Mouse (Mus musculus): ENCODE data around the gene Igf2bp2.

The Igf2bp2 gene

DNA sequence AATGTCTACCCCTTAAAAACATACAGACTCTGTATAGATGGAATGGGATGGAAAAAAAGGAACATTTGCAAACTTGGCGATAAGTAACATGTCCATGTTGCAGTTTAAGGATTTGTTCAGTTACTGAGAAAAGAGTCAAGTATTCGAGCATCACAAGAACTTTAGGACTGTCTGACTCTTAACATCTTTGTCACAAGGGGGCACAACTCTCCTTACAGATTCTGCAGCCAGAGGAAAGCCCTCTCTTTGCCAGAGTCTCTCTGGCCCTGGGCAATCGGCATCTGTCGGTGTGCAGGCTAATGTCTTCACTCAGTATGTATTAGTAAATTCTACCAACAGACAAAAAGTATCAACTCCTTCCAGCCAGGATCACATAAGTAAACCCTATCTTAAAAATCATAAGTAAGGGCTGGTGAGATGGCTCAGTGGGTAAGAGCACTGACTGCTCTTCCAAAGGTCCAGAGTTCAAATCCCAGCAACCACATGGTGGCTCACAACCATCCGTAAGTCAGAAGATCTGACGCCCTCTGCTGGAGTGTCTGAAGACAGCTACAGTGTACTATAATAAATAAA lies 57.0 kb downstream of the Igf2bp2 start:
- no peak for DNase-seq (ENCODE audit: low spot score)

DNA sequence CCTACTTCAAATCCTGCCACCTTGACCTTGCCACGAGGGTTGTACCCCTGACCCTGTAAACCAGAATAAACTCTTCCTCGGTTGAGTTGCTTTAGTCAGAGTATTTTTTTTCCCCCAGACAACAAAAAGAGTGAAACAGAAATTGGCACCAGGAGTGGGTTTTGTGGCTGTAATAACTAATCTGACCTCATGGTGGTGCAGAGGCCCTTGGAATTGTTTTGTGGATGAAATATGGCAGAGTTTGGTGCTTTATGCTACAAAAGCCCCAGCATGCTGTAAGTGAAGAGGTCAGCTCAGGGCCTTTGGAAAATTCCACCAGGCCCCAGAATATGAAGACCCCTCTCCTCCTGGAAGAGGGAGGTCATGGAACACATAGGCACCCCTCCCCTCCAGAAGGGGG lies 63.0 kb downstream of the Igf2bp2 start:
- no peak for DNase-seq (ENCODE audit: low spot score)

DNA sequence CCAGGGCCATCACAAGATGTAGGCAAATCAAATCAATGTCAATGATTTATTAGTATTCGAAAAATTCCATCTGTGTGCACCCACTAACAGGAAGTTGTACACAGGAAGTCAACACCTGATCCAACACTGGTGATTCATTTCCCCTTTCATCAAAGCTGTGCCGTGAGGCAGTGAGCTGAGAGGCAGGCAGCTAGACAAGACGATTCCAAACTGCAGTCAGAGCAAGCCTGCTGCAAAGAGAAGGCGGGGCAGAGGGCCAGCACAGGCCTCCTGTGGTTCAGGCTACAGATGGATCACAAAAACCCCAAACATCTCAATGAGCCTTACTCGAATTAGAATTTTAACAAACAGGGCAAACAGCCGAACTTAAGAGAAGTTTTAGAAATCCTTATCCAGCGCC lies 65.4 kb downstream of the Igf2bp2 start:
- no peak for DNase-seq (ENCODE audit: low spot score)

DNA sequence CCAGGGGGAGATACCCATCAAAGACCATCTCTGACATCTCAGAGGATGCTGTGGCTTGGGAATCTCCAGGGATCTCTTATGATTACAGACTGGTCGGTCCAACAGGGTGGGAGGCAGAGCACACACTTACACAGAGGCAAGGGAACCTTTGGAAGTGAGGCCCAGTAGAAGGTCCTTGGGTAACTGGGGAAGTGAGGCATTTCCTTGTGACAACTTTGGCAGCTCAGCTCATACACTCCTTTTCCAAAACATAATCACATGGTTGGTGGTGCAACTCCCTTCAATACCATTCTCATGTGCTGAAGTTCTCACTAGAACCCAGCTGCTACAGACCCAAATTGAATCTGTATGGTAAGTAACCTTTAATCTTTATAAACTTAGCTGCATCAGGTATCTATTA lies 67.3 kb downstream of the Igf2bp2 start:
- DNase-seq (ENCODE audit: low spot score): no peak

DNA sequence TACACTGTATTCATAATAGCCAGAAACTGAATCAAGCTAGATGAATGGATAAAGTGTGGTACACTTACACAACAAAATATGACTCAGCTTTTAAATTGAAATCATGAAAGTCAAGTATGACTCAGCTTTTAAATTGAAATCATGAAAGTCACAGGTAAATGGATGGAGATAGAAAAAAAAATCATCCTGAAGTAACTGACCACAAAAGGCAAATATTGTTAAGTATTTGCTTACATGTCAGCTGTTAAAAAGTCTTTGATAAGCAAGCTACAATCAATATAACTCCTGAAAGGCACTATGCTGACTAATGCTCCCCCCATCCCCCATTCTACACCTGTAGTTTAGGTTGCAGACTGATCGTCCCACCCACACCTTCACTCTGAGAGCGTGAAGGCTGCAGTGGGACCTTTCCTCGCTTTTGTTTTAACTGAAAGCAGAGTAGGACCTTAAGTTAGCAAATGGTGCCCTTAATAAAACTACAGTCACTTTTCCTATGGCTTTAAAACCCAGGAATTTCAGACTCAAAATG lies 71.8 kb downstream of the Igf2bp2 start:
- DNase-seq (ENCODE audit: low spot score): no peak

DNA sequence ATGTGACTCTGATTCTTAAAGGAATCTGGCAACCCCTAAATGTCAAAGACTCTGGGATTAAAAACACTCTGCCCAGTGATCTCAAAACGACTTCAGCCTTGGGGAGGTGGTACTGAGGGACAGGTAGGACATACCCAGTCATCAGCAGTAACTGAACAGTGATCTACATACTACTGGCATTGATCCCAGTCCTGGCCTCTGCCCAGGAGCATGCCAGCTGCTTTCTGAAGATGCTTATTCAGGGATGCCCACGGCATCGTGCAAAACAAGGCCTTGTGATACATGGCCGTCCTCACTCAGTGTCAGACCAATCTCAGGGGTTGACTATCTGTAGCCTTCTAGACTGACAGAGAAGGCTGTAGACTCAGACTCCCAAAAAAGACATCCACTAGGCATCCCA lies 77.7 kb downstream of the Igf2bp2 start:
- no peak for DNase-seq (ENCODE audit: low spot score)

DNA sequence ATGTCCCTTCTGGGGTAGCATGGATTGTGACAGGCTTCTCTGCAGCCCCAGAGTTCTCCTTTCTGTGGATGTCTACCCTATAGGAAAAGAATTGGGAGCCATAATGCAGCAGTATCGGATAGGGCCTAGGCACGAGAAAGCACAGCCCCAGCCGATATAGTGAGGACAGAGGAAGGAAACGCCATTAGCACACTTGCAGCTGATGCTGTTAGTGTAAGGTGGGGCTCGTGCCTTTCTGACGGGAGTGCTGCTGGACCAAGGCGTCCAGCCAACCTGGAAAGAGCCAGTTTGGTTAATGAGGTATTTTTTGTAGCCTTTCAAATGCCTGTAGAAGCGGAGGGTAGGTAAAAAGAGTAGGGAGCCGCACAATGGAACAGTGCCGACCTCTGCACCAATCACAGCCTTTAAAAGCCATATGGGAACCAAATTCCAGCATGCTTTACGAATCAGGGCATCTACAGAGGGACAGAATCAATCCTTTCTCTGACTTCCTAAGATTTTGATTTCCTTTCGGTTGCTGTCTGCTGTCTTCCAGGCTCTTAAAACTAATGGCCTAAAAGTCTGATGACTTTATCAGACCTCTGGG lies 82.9 kb downstream of the Igf2bp2 start:
- no peak for DNase-seq (ENCODE audit: low spot score)

DNA sequence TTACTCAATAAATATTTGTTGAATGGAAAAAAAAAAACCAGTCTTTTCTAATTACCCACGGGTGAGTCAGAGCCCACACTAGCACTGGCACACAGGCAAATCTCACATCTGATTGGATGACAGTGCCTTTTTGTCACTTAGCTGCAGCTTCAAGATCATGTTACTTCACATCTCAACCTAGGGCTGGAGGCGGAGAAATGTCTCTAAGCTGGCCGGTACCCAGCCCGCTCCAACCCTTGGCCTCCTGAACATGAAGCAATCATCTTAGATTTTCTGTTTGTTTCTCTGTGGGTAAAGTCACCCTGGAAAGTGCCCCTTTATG lies 86.5 kb downstream of the Igf2bp2 start:
- DNase-seq (ENCODE audit: low spot score): no peak

DNA sequence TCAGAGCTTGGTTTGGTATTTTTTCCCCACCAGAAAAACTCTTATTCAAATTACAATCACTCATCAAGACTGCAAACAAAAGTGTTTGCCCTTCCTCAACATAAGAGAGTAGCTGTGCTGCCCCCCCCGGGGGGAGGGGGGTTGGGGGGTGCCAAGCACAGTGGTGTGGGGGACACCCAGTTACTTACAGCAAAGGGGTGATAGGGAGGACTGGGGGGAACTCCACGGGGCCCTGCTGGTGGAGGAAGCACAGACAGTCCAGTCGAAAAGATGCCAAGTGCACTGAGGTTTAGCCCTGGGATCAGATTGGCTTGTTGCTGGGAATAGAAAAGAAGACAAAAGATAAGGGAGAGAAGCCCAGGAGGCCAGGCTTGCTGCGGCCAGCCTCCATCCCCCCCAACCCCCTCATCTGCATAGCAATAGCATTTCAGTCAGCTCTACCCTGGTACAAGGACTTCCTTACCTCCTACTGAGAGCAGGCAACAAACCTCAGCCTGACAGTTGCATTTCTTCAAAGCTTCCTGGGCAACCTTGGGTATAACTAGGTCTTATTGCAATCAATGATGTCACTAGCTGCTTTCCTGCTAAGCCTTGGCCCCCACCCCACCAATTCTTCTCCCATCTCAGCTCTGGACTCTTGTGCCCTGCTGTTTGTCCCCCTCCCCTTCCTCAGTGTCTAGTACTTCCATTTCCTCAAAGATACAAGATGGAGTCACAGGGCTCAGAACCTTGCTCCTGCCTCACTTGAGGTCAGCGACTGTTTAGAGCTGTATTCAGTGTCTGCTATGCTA lies 87.1 kb downstream of the Igf2bp2 start:
- no peak for DNase-seq (ENCODE audit: low spot score)

DNA sequence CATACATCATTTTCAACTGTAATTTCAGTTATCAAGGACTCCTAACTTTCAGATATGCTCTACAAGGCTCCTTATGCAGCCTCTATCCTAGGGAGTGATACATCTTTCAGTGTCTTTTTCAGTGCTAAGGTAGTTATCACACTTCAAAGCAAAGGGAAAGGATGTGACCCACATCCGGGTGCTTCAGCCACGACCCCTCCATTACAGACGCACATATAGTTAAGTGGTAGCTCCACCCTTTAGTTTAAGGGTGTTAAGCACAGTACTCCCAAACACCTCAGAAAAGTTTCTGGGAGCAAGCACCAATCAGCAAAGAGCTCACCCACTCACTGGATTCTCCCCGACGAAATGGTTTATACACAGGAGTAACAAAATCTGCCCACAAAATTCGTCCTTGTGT lies 88.0 kb downstream of the Igf2bp2 start:
- DNase-seq (ENCODE audit: low spot score): no peak

DNA sequence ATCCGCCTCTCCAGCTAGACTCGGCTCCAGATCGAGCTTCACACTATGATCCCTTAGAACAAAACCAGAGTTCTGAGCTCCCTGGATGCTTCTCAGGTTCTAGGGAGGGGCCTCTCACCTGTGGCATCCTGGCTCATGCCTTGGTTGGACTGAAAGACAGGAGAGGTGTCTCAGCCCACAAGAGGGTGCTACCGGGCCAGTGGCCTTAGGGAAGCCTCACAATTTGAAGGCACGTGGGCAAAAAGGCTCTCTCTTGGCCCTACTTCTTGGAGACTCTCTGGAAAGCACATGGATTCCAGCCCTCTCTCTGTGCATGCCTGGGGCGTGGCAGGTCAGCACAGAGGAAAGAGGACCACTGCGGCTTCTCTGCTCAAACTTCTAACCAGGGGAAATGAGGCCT lies 91.7 kb downstream of the Igf2bp2 start:
- DNase-seq (ENCODE audit: low spot score): no peak

DNA sequence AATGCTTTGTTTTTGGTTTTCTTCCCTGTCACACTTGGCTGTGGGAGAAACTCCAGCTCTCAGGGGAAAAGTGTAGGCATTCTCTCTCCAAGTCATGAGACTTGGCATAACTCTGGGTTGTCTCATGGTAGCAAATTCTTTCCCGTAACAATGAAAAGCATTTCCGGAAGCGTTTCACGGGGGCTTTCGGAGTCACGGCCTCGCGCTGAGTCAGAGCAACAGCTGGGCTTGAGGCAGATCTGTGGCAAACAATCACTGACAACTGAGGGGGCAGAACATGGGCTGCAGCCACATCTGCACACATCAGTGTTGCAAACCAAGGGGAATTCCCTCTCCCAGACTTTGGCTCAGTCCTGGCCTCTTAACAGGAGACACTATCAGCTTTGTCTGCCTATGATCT lies 95.7 kb downstream of the Igf2bp2 start:
- DNase-seq (ENCODE audit: low spot score): no peak

DNA sequence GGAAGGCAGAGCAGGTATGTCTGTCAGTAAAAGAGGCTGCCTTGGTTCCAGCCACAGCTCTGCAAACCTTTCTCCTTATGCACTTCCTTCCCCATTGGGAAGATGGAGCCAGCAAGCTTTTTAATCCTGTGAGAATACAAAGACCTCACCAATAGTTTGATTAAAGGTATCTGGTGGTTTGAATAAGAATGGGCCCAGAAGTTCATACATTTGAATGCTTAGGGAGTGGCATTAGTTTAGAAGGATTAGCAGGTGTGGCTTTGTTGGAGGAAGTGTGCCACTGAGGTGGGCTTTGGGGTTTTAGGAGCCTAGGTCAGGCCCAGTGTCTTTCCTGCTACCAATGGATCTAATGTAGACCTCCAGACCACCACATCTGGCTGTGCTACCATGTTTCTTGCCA lies 97.6 kb downstream of the Igf2bp2 start:
- DNase-seq (ENCODE audit: low spot score): no peak

DNA sequence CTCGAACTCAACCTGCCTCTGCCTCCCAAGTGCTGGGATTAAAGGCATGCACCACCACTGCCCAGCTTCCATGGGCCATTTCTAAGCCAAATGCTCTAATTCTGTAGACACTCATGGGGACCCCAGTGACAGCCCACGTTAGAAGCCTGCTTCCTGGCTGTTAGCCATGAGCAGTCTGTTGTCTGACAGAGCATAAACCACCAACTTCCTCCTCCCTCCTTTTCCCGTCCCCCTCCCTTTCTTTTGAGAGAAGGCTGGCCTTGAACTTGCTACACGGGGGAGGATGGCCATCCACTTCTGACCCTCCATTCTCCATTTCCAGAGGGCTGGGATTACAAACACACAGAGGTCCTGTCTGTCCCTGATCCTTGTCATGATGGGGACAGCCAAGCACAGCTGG lies 100.8 kb downstream of the Igf2bp2 start:
- no peak for DNase-seq (ENCODE audit: low spot score)

DNA sequence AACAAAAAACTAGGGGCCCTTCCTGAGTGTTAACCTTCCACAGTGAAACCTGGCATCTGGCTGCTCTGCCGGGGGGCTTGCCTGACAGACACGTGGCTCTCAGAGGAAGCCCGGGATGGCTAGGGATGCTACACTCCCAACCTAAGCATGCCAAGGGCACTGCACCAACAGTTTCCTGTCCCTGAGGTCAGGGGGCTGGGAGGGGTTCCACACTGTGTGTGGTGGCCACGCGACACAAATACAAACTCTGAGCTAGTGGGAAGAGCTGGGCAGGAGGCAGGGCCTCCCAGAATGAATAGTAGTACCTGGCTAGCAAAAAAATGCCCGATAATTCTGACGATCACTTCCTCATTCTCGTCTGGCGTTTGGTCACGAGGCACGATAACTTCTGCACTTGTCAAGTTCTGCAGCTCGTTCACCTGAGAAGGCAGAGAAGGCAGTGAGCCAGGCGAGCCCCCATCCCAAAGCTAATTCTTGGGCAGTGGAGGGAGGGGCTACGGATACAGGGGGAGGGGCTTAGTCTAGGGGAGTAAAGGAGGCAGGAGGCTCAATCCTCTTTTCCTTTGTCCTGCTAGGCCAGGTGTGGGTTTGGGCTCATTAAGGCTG lies 101.4 kb downstream of the Igf2bp2 start:
- DNase-seq (ENCODE audit: low spot score): no peak

DNA sequence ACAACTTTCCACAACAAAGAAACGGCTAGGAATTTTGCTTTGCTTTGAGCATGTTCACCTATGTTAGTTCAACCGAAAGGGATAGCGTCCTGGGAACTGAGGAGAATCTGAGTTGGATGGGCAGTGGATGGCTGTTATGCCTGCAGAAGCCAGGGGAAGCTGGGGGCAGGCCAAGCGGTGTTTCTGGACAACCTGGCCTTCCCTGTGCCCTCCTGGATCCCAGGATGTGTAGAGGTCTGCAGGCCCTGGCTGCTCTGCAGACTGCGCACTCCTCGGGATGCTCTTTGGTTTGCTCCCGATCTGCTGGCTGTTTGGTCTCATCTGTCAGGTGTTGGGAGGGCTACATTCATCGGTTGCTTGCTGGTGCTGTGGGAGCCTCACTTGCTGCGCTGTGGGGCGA lies 102.7 kb downstream of the Igf2bp2 start:
- DNase-seq (ENCODE audit: low spot score): no peak

DNA sequence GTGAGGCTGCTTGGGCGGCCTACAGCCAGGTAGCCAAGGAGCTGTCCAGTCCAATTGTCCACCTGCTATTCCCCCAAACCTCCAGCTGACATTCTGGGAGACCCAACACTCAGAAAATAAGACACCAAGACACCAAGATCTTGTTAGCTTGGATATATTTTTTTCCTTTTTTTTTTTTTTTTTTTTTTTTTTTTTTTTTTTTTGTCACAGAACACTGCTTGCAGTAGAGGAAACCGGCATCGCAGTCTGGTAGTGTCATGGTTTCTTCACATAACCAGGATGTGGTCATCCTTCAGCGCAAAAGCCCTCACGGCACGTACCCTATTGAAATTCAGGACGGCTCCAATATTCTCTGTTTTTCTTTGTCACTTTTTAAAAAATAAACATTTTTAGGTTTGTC lies 104.2 kb downstream of the Igf2bp2 start:
- no peak for DNase-seq (ENCODE audit: low spot score)

DNA sequence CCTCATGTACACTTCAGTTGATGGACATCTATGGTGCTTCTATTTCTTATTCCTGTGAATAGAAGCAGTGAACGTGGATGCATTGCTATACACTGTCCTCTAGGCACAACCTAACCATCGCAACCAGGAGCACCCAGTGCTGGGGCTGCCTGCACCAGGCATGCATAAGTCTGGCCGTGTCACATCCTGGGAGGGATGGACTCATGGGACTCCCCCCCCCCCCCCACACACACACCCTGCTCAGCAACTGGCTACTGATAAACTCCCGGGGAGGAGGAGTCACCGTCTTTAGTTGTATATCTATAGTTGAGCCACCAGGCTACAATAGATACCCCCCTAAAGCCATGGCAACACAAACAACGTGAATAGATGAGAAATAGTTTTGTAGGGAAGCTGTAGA lies 105.6 kb downstream of the Igf2bp2 start:
- no peak for DNase-seq (ENCODE audit: low spot score)

DNA sequence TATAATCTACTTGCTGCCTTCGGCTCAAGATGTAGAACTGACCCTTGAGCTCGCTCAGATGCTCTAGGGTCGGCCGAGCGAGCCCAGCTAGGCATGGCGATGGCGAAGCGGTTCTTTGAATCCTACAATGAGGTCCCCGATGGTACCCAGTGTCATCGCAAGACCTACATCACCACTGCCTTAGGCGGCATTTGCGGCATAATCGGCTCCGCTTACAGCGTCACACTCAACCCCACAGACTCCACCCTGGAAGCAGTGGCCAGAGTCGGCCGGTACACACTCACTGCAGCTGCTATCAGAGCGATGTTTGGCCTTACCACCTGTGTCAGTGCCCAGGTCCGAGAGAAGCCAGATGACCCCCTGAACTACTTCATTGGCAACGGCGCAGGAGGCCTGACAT lies 109.7 kb downstream of the Igf2bp2 start:
- no peak for DNase-seq (ENCODE audit: low spot score)

DNA sequence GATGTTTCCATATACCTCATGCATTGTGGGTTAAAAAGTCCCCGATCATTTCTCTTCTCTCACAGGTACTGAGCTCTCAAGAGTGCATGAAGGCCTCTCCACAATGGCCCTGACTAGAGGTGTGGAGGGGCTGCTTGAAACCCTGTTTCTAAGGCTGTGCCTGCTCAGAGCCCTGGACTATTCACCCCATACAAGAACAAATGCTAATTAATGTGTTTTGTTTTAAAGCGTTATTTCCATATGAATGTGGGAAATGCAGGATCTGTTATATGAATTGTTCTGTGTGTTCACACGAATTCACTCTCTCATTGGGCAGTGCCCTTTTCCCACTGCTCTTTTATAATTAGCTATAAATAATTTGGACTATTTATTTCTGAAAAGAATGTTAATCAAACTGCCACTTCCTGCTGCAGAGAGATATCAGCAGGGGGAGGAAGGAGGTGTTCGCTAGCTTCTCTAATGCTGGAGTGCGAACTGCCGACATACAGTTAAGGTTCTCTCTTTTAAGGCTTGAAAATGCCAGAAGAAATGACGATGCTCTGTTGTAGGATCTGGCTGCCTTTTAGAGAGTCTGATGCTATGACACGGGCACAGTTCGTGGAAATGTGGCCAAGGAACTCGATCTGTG lies 116.2 kb downstream of the Igf2bp2 start:
- no peak for DNase-seq (ENCODE audit: low spot score)

DNA sequence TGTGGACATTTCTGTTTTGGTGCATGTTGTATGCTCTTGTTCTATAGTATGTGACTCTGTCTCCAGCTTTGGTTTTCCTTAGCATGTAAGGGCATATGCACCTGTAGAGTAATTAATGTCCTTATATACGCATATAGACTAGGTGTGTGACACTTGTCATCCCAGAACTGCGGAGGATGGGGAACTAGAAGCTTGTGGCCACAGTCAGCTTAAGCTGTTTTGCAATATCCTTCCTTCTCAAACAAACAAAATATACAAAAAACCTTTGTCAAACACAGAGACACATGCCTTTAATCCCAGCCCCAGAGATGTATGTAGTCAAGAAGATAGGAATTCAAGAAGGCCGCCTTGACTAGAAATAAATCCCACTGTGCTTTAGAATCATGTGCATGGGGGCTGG lies 117.2 kb downstream of the Igf2bp2 start:
- no peak for DNase-seq (ENCODE audit: low spot score)

DNA sequence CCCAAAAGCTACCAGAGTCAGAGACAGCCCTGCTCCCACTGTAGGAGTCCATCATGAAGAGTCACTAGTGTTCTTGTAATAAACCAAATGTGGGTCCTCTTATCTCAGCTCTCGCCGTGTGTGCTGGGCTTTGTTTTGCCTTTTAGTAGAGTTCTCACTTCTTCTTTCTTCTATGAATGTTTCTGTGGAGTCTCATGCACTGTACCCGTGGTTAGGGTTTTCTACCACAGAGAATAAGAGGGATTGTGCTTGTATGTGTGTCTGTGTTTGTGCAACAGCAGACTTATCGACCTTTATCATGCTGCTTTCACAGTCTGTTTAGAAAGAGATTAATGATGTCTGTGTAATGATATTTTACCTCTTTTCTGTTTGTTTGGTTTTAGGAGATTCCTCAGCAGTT lies 119.3 kb downstream of the Igf2bp2 start:
- DNase-seq (ENCODE audit: low spot score): no peak

DNA sequence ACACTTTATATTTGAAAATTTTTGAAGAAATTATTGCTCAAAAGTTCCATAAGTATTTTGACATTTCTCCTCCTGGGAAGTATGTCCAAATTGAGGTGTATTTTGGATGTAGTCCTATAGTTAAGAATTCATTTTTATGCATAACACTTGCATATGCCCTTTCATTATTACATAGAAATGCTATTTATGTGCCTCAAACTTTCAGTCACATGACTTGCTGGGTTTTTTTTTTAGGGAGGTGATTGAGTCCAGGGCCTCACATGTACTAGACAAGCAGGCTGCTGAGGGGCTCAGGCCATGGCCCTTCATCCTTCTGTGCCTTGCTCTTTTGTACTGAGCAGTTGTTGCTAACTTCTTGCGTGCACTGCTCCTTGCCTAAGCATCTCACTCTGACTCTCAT lies 123.1 kb downstream of the Igf2bp2 start:
- no peak for DNase-seq (ENCODE audit: low spot score)
